ENCODE assay signal across 40 mouse cellular contexts in the genomic region with DNA sequence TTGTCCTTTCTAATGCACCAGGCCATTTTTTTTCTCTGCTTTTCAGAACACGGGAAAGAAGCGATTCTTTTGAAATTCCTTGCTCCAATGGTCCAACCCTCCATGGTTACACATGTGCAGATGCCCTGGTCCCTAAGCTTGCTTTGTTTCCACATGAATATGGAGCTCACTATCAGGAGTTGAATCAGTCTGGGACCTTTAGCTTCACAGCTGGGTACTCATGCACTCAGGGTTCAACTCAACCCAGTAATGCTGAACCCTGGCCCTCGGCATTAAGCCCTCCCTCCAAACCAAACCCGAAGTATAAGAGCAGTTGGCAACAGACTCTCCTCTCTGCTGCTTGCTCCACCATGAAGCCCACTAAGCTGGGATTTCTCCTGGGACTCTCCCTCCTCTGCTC. TPM values are rescaled to one million over a fixed set of nuclear protein-coding genes. Genes with fewer than 3 reads are reported as not detected.
"Had no signal": no experiment of that assay in that cellular context is flagged by ENCODE, and none has a peak within 500 bp of the region (broad histone marks: within the 10 kb centered on the region; RNA-seq: fewer than 3 reads in every experiment).

A gene (plus strand): TSS at position 301 of the 400 bp plus-strand sequence.

- DNase-seq: gastrocnemius, adult 2 months; gastrocnemius, postnatal 10 days; gastrocnemius, postnatal 25 days; heart, adult 18-20 months; heart, postnatal 14 days; heart, postnatal 36 days; kidney, adult 11 months; kidney, adult 8-10 months; kidney, postnatal 10 days; kidney, postnatal 25 days; kidney, postnatal 4 days; layer of hippocampus, adult 9-11 months; layer of hippocampus, postnatal 36 days; left cerebral cortex, postnatal 4 days had no signal

- H3K27ac ChIP-seq: gastrocnemius, adult 2 months; heart, embryonic 10.5 days; heart, embryonic 13.5 days; heart, embryonic 15.5 days; hindbrain, embryonic 13.5 days; hindbrain, embryonic 15.5 days; hindbrain, postnatal 0 days; layer of hippocampus, adult 2 months; limb, embryonic 13.5 days; limb, embryonic 15.5 days; liver, embryonic 12.5 days; liver, embryonic 14.5 days had no signal

- H3K4me1 ChIP-seq: heart, embryonic 10.5 days; heart, embryonic 13.5 days; heart, embryonic 15.5 days; hindbrain, embryonic 13.5 days; hindbrain, embryonic 15.5 days; limb, embryonic 13.5 days; limb, embryonic 15.5 days; liver, embryonic 12.5 days had no signal

- H3K9me3 ChIP-seq: heart, embryonic 10.5 days; heart, embryonic 13.5 days; heart, embryonic 15.5 days; hindbrain, embryonic 13.5 days; hindbrain, embryonic 15.5 days; limb, embryonic 13.5 days; limb, embryonic 15.5 days; liver, embryonic 12.5 days had no signal

- H3K9ac ChIP-seq: heart, embryonic 13.5 days; heart, embryonic 15.5 days; hindbrain, embryonic 13.5 days; hindbrain, embryonic 15.5 days; limb, embryonic 13.5 days; limb, embryonic 15.5 days; liver, embryonic 12.5 days; liver, embryonic 14.5 days had no signal

- H3K4me2 ChIP-seq: heart, embryonic 13.5 days; heart, embryonic 15.5 days; hindbrain, embryonic 13.5 days; hindbrain, embryonic 15.5 days; limb, embryonic 13.5 days; limb, embryonic 15.5 days; liver, embryonic 12.5 days had no signal

- H3K36me3 ChIP-seq: heart, embryonic 10.5 days; heart, embryonic 13.5 days; heart, embryonic 15.5 days; hindbrain, embryonic 13.5 days; hindbrain, embryonic 15.5 days; limb, embryonic 13.5 days; limb, embryonic 15.5 days; liver, embryonic 12.5 days had no signal

- H3K4me3 ChIP-seq: gastrocnemius, adult 2 months; heart, embryonic 10.5 days; heart, embryonic 13.5 days; heart, embryonic 15.5 days; hindbrain, embryonic 13.5 days; hindbrain, embryonic 15.5 days; layer of hippocampus, adult 2 months; limb, embryonic 13.5 days; limb, embryonic 15.5 days; liver, embryonic 12.5 days had no signal

- H3K27me3 ChIP-seq: heart, embryonic 15.5 days; hindbrain, embryonic 13.5 days; hindbrain, embryonic 15.5 days; limb, embryonic 15.5 days; liver, embryonic 12.5 days had no signal

- ATAC-seq: hindbrain, postnatal 0 days; intestine, embryonic 16.5 days; liver, embryonic 12.5 days had no signal

RNA-seq across cellular contexts. Expression of the gene that starts here (rescaled TPM):
- total RNA-seq: gastrocnemius, adult 2 months; gastrocnemius, postnatal 10 days; gastrocnemius, postnatal 25 days; gastrocnemius, postnatal 4 days; heart, adult 18-20 months; heart, adult 8-10 months; heart, postnatal 14 days; heart, postnatal 36 days; hematopoietic stem cell, adult 5-6 weeks; hindbrain, postnatal 0 days; layer of hippocampus, adult 2 months; layer of hippocampus, postnatal 14 days; layer of hippocampus, postnatal 36 days; left cerebral cortex, adult 18-20 months; left cerebral cortex, adult 8-10 months; left cerebral cortex, postnatal 10 days; left cerebral cortex, postnatal 25 days; left cerebral cortex, postnatal 4 days; liver, adult 2 months had no signal
- polyA plus RNA-seq: frontal cortex, adult 2 months; heart, embryonic 10.5 days; heart, embryonic 13.5 days; heart, embryonic 15.5 days; heart, postnatal 0 days; hindbrain, embryonic 11.5 days; hindbrain, embryonic 13.5 days; hindbrain, embryonic 15.5 days; hindbrain, postnatal 0 days; intestine, embryonic 14.5 days; intestine, embryonic 16.5 days; limb, embryonic 11.5 days; limb, embryonic 13.5 days; limb, embryonic 15.5 days; liver, adult 2 months; liver, embryonic 12.5 days had no signal
